Mouse (Mus musculus): ENCODE measurements around the gene Cerk. TPM values are rescaled to one million over a fixed set of nuclear protein-coding genes. Genes with fewer than 3 reads are reported as not detected.
"Not testable (repeated sequence)": the region's sequence is repeated elsewhere in the genome, so short reads cannot be mapped to it uniquely, and the experiment has no call there.

Cerk gene
- polyA plus RNA-seq, 1 experiment from 2014 or later, result 16.8 TPM

DNA sequence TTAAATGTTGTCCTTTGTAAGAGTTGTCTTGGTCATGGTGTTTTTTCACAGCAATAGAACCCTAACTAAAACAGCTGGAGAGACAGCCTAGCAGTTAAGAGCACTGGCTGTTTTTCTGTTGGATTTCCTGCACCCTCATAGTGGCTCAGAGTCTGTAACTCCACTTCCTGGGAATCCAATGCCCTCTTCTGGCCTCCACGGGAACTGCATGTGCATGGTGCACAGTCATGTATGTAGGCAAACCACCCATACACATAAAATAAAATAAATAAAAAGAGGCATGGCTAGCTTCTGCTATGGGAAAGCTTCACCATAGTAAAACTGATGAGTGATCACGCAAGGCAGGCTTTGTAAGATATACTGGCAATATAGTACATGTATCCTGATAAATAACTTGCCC is 19.4 kb upstream of the Cerk start:
- H3K4me1 ChIP-seq, result peaks cover 30% of the 10 kb centered on the region

DNA sequence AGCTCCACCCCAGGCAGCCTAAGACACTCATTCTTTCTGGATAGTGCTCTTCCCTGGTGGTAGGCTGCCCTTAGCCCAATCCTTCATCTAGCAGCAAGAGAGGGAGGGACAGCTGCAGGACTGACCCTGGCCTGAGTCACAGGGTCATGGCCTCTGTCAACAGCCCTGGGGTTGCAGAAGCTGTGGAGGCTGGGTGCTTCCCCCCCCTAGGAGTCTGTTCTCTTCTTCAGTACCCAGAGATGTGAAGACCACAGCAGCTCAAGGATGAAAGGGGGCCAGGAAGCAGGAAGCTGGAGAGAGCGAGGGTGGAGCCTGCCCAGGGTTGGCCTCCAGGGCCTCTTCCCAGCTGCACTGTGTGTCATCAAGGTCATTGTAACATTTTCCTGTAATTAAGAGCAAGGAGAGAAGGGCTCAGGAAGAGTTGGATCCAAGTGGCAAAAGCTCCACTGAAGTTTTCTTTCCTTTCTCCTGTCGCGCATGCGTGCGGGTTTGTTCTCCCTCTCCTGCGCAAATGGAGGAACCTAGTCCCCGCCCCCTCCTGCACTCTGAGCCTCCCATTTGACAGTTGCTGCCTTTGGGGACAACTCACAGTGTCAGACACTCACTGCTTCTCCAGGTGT is 18.1 kb upstream of the Cerk start:
- Histone ChIP-seq H3K4me2 (replicated peaks) (0 out of 2 replicates have a peak overlapping the region, but pooled peaks have one; percentile 6), H3K36me3 (no peaks in the 10 kb centered on the region), H3K27me3 (no peaks in the 10 kb centered on the region), H3K4me1 (peaks cover 30% of the 10 kb centered on the region), H3K27ac (replicated peaks) (no peak overlapping the region), H3K9me3 (replicated peaks) (no peaks in the 10 kb centered on the region), H3K4me3 (replicated peaks) (no peak overlapping the region), H3K9ac (no peak overlapping the region)
- ATAC-seq (ENCODE audit: insufficient number of reproducible peaks, low FRiP score, low TSS enrichment, low read depth), result no peak
- WGBS, result 39% methylated on average over 7 of the region's 7 CpGs

More for the DNA sequence above, 19.4 kb upstream of the Cerk start:
- 60% methylated on average over 2 of the region's 2 CpGs for WGBS
- no peaks in the 10 kb centered on the region for H3K9me3 ChIP-seq (replicated peaks)
- ATAC-seq (ENCODE audit: insufficient number of reproducible peaks, low FRiP score, low TSS enrichment, low read depth), result no peak
- H3K4me3 ChIP-seq (replicated peaks), result no peak overlapping the region
- no peaks in the 10 kb centered on the region for H3K27me3 ChIP-seq
- H3K27ac ChIP-seq (replicated peaks), result no peak overlapping the region
- no peak overlapping the region for H3K9ac ChIP-seq
- no peak overlapping the region for H3K4me2 ChIP-seq (replicated peaks)
- no peaks in the 10 kb centered on the region for H3K36me3 ChIP-seq

- no peak for ATAC-seq (ENCODE audit: insufficient number of reproducible peaks, low FRiP score, low TSS enrichment, low read depth)
- Histone ChIP-seq H3K9ac (no peak overlapping the region), H3K36me3 (no peaks in the 10 kb centered on the region), H3K4me2 (replicated peaks) (no peak overlapping the region), H3K9me3 (replicated peaks) (no peaks in the 10 kb centered on the region), H3K4me3 (replicated peaks) (no peak overlapping the region), H3K27ac (replicated peaks) (peak overlapping the region; percentile 66), H3K27me3 (no peaks in the 10 kb centered on the region), H3K4me1 (peaks cover 30% of the 10 kb centered on the region)
- 79% methylated on average over 7 of the region's 7 CpGs for WGBS
These were observed 17.4 kb upstream of the Cerk start for GRCm38 (mm10) chr15:86203292-86203793.

DNA sequence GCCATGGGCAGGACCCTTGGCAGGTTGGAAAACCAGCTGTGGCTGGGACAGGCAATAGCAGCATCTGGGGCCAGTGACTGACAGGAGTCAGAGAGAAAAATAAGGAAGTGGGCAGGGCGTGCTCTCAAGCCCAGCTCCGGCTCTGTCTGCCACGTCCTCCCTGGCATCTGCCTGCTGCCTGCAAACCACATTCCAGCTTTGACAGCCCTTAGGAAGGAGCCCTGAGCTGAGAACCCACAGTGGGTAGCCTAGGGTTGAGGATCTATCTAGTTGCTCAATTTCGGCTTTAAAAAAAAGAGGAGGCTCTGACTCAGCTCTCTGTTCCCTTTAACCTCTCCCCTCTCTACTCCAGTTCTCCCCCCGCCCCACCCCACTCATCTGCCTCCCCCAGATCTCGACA is 16.7 kb upstream of the Cerk start:
- Histone ChIP-seq H3K4me2 (replicated peaks) (no peak overlapping the region), H3K4me1 (peaks cover 30% of the 10 kb centered on the region), H3K9ac (no peak overlapping the region), H3K36me3 (no peaks in the 10 kb centered on the region), H3K9me3 (replicated peaks) (no peaks in the 10 kb centered on the region), H3K27me3 (no peaks in the 10 kb centered on the region), H3K4me3 (replicated peaks) (no peak overlapping the region), H3K27ac (replicated peaks) (peak overlapping the region; percentile 66)
- WGBS, result 37% methylated on average over 6 of the region's 6 CpGs
- ATAC-seq (ENCODE audit: insufficient number of reproducible peaks, low FRiP score, low TSS enrichment, low read depth), result peak; percentile 52; the same call in 1 of the 2 replicates

DNA sequence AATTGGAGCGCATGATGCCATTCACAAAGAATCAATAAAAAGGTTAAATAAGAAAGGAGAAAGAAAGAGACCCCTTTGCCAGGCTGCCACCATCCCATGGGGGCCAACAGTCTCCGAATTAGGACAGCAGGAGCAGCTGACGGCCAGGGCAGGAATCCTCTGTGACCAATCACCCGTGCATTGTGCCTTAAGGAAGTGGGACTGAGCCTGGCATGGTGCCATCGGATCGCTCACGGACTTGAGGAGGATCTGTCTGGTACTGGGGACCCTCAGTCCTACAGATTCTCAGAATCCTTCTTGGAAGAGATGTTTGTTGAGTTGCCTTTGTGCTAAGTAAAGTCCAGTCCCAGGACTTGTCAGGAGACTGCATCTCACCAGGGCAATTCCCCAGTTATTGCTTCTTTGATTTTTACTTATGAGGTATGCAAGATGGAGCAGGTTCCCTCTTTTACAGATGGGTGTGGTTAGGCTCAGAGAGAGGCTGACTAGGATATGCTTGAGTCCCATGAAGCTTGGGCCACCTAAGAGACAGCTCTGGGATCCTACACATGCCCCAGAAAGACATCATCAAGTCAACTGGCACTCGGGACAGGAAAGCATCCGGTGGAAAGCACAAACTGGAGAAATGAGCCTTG is 15.9 kb upstream of the Cerk start:
- Histone ChIP-seq H3K27me3 (no peaks in the 10 kb centered on the region), H3K27ac (replicated peaks) (peak overlapping the region; percentile 66; the same call in 1 of the 2 replicates), H3K4me2 (replicated peaks) (no peak overlapping the region), H3K36me3 (no peaks in the 10 kb centered on the region), H3K9me3 (replicated peaks) (no peaks in the 10 kb centered on the region), H3K4me3 (replicated peaks) (no peak overlapping the region), H3K9ac (no peak overlapping the region), H3K4me1 (peaks cover 30% of the 10 kb centered on the region)
- WGBS, result 66% methylated on average over 9 of the region's 9 CpGs
- no peak for ATAC-seq (ENCODE audit: insufficient number of reproducible peaks, low FRiP score, low TSS enrichment, low read depth)

- no peak for ATAC-seq (ENCODE audit: insufficient number of reproducible peaks, low FRiP score, low TSS enrichment, low read depth)
- Histone ChIP-seq H3K4me2 (replicated peaks) (no peak overlapping the region), H3K9me3 (replicated peaks) (no peaks in the 10 kb centered on the region)
These were observed 15.2 kb upstream of the Cerk start for GRCm38 (mm10) chr15:86201095-86201494.

DNA sequence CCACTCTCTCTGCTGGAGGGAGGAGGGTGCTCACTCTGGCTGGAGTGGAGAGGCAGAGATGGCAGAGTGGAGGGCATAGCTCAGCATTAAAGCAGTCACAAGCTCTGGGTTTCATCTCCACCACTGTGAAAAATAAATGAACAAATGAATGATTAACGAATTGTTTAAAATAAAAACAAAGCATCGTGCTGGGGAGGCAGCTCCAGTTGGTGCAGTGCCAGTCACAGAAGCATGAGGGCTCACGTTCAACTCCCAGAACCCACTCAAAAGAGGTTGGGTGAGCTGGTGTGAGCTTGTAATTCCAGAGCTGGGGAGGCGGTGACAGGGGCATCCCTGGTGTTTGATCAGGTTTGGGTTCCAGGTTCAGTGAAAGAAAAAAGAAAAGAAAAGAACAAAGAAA is 14.2 kb upstream of the Cerk start:
- 53% methylated on average over 4 of the region's 4 CpGs for WGBS
- no peaks in the 10 kb centered on the region for H3K9me3 ChIP-seq (replicated peaks)
- H3K4me2 ChIP-seq (replicated peaks), result no peak overlapping the region
- no peak overlapping the region for H3K4me3 ChIP-seq (replicated peaks)
- no peak overlapping the region for H3K27ac ChIP-seq (replicated peaks)
- no peaks in the 10 kb centered on the region for H3K27me3 ChIP-seq
- ATAC-seq (ENCODE audit: insufficient number of reproducible peaks, low FRiP score, low TSS enrichment, low read depth), result no peak
- H3K36me3 ChIP-seq, result no peaks in the 10 kb centered on the region
- peaks cover 30% of the 10 kb centered on the region for H3K4me1 ChIP-seq
- H3K9ac ChIP-seq, result no peak overlapping the region

More at GRCm38 (mm10) chr15:86201095-86201494, 15.2 kb upstream of the Cerk start:
- Histone ChIP-seq H3K4me1 (peaks cover 30% of the 10 kb centered on the region), H3K4me3 (replicated peaks) (no peak overlapping the region), H3K27me3 (no peaks in the 10 kb centered on the region), H3K36me3 (no peaks in the 10 kb centered on the region), H3K9ac (no peak overlapping the region), H3K27ac (replicated peaks) (no peak overlapping the region)
- 41% methylated on average over 4 of the region's 4 CpGs for WGBS

GRCm38 (mm10) chr15:86199482-86199881 is 13.5 kb upstream of the Cerk start:
- 67% methylated on average over 4 of the region's 4 CpGs for WGBS
- no peak for ATAC-seq (ENCODE audit: insufficient number of reproducible peaks, low FRiP score, low TSS enrichment, low read depth)
- peaks cover 30% of the 10 kb centered on the region for H3K4me1 ChIP-seq
- H3K27me3 ChIP-seq, result no peaks in the 10 kb centered on the region
- no peak overlapping the region for H3K9ac ChIP-seq
- no peaks in the 10 kb centered on the region for H3K36me3 ChIP-seq
- no peak overlapping the region for H3K4me3 ChIP-seq (replicated peaks)
- no peak overlapping the region for H3K27ac ChIP-seq (replicated peaks)
- no peaks in the 10 kb centered on the region for H3K9me3 ChIP-seq (replicated peaks)
- no peak overlapping the region for H3K4me2 ChIP-seq (replicated peaks)

GRCm38 (mm10) chr15:86199052-86199451 is 13.1 kb upstream of the Cerk start:
- no peak overlapping the region for H3K4me2 ChIP-seq (replicated peaks)
- H3K27me3 ChIP-seq, result no peaks in the 10 kb centered on the region
- H3K4me1 ChIP-seq, result peaks cover 29% of the 10 kb centered on the region
- H3K36me3 ChIP-seq, result no peaks in the 10 kb centered on the region
- no peaks in the 10 kb centered on the region for H3K9me3 ChIP-seq (replicated peaks)
- no peak overlapping the region for H3K27ac ChIP-seq (replicated peaks)
- no peak for ATAC-seq (ENCODE audit: insufficient number of reproducible peaks, low FRiP score, low TSS enrichment, low read depth)
- H3K9ac ChIP-seq, result no peak overlapping the region
- H3K4me3 ChIP-seq (replicated peaks), result no peak overlapping the region
- WGBS, result 85% methylated on average over 5 of the region's 5 CpGs

DNA sequence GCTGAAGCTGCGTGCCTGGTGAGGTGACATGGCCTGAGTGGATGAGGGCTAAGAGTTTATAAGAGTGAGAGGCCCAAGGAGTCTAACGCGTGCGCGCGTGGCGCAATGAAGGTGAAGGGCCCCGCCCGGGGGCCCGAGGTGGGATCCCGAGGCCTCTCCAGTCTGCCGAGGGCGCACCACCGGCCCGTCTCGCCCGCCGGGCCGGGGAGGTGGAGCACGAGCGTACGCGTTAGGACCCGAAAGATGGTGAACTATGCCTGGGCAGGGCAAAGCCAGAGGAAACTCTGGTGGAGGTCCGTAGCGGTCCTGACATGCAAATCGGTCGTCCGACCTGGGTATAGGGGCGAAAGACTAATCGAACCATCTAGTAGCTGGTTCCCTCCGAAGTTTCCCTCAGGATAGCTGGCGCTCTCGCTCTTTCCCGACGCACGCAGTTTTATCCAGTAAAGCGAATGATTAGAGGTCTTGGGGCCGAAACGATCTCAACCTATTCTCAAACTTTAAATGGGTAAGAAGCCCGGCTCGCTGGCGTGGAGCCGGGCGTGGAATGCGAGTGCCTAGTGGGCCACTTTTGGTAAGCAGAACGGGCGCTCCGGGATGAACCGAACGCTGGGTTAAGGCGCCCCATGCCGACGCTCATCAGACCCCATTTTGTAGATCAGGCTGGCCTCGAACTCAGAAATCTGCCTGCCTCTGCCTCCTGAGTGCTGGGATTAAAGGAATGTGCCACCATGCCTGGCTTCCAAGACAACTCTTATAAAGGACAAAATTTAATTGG is 8.9 kb upstream of the Cerk start:
- not testable (repeated sequence) for H3K27me3 ChIP-seq; H3K4me2 ChIP-seq (replicated peaks); H3K27ac ChIP-seq (replicated peaks); H3K9ac ChIP-seq; H3K4me3 ChIP-seq (replicated peaks); H3K4me1 ChIP-seq; H3K9me3 ChIP-seq (replicated peaks); H3K36me3 ChIP-seq
- peak; percentile 94 for ATAC-seq (ENCODE audit: insufficient number of reproducible peaks, low FRiP score, low TSS enrichment, low read depth)
- 74% methylated on average over 55 of the region's 55 CpGs for WGBS

DNA sequence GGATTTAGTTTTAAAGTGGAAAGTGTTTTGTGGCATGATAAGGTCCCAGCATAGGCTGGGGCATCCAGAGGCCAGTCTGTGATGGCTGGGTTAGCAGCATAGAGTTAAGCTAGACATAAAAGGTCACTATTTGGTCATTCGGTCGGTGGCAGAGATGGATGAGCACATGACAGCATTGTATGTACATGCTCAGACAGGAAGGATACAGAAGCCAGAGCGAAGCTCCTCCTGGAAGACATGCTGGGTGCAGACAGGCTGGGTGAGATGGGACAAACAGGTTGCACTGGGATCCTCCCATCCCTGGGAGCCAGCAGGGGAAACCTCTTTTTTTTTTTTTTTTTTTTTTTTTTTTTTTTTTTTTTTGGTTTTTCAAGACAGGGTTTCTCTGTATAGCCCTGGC is 6.0 kb upstream of the Cerk start:
- Histone ChIP-seq H3K4me2 (replicated peaks) (no peak overlapping the region), H3K27ac (replicated peaks) (no peak overlapping the region), H3K4me3 (replicated peaks) (no peak overlapping the region), H3K9ac (no peak overlapping the region), H3K36me3 (no peaks in the 10 kb centered on the region), H3K9me3 (replicated peaks) (no peaks in the 10 kb centered on the region), H3K4me1 (peaks cover 14% of the 10 kb centered on the region), H3K27me3 (no peaks in the 10 kb centered on the region)
- WGBS, result 51% methylated on average over 3 of the region's 3 CpGs
- ATAC-seq (ENCODE audit: insufficient number of reproducible peaks, low FRiP score, low TSS enrichment, low read depth), result no peak
